Mouse (Mus musculus) testis, adult 2 months (tissue): ENCODE measurements around the gene Tpm1. TPM values are rescaled to one million over a fixed set of nuclear protein-coding genes. Genes with fewer than 3 reads are reported as not detected.

Experiments
- H3K27ac ChIP-seq: fragments of 200-500 bp; 2 replicates; pipeline ENCODE4 v1.5.1; 2012; ENCODE audit warnings: low read depth, low read length; ENCODE audit not compliant: control insufficient read depth, insufficient read depth
- H3K27me3 ChIP-seq: fragments of 200-500 bp; 2 replicates; pipeline ENCODE4 v1.6.1; 2012; ENCODE audit warnings: mild to moderate bottlenecking, low read length, moderate library complexity; ENCODE audit not compliant: control insufficient read depth, insufficient read depth
- H3K36me3 ChIP-seq: fragments of 200-500 bp; 2 replicates; pipeline ENCODE4 v1.6.1; 2012; ENCODE audit warnings: mild to moderate bottlenecking, low read length; ENCODE audit not compliant: control insufficient read depth, insufficient read depth
- H3K4me1 ChIP-seq: fragments of 200-500 bp; 2 replicates; pipeline ENCODE4 v1.6.1; 2012; ENCODE audit warnings: low read length; ENCODE audit not compliant: control insufficient read depth, insufficient read depth
- H3K4me3 ChIP-seq: fragments of 200-500 bp; 2 replicates; pipeline ENCODE4 v1.5.1; 2012; ENCODE audit warnings: low read depth, mild to moderate bottlenecking, low read length, moderate library complexity, mixed read lengths; ENCODE audit not compliant: control insufficient read depth
- CTCF ChIP-seq: fragments of 200-500 bp; IDR thresholded peaks from 2 replicates; pipeline ENCODE4 v1.5.1; 2012; ENCODE audit warnings: low read depth, mild to moderate bottlenecking, inconsistent platforms, low read length, moderate library complexity; ENCODE audit not compliant: control insufficient read depth, insufficient read depth, insufficient replicate concordance
- POLR2A ChIP-seq: fragments of 200-500 bp; IDR thresholded peaks from 2 replicates; pipeline ENCODE4 v1.6.1; 2012; ENCODE audit warnings: low read depth, mild to moderate bottlenecking, inconsistent platforms, low read length, moderate library complexity; ENCODE audit not compliant: control insufficient read depth
- polyA plus RNA-seq: library from polyadenylated mRNA; depleted of rRNA; stranded (reverse); fragments of >200 nt; gene quantifications from 2 replicates; pipeline ENCODE4 v1.2.3, GENCODE M21; 2012

The Tpm1 gene
- polyA plus RNA-seq, 1 experiment, result 17.0 TPM

GRCm38 (mm10) chr9:67040963-67041839, 8.0 kb downstream of the Tpm1 start:
- peaks cover 3% of the 10 kb centered on the region for H3K4me1 ChIP-seq
- no peaks in the 10 kb centered on the region for H3K36me3 ChIP-seq
- no peak for TF ChIP-seq POLR2A
- TF ChIP-seq CTCF, result no peak
- H3K27me3 ChIP-seq, result no peaks in the 10 kb centered on the region
- H3K27ac ChIP-seq, result peak overlapping the region; percentile 32
- no peak overlapping the region for H3K4me3 ChIP-seq

GRCm38 (mm10) chr9:67039867-67040266, 9.3 kb downstream of the Tpm1 start:
- TF ChIP-seq POLR2A (no peak), CTCF (no peak)
- Histone ChIP-seq H3K4me3 (no peak overlapping the region), H3K4me1 (peaks cover 4% of the 10 kb centered on the region), H3K36me3 (no peaks in the 10 kb centered on the region), H3K27ac (no peak overlapping the region), H3K27me3 (no peaks in the 10 kb centered on the region)

GRCm38 (mm10) chr9:67038686-67039085, 10.5 kb downstream of the Tpm1 start:
- TF ChIP-seq CTCF, result no peak
- TF ChIP-seq POLR2A, result no peak
- Histone ChIP-seq H3K36me3 (no peaks in the 10 kb centered on the region), H3K4me1 (peaks cover 4% of the 10 kb centered on the region), H3K27me3 (no peaks in the 10 kb centered on the region), H3K4me3 (no peak overlapping the region), H3K27ac (no peak overlapping the region)

GRCm38 (mm10) chr9:67037666-67038065, 11.5 kb downstream of the Tpm1 start:
- TF ChIP-seq POLR2A, result no peak
- no peak for TF ChIP-seq CTCF
- no peak overlapping the region for H3K4me3 ChIP-seq
- H3K27ac ChIP-seq, result no peak overlapping the region
- H3K27me3 ChIP-seq, result no peaks in the 10 kb centered on the region
- peaks cover 2% of the 10 kb centered on the region; the same call in 1 of the 2 replicates for H3K4me1 ChIP-seq
- no peaks in the 10 kb centered on the region for H3K36me3 ChIP-seq

- no peaks in the 10 kb centered on the region for H3K36me3 ChIP-seq
- no peak overlapping the region for H3K4me3 ChIP-seq
- H3K27me3 ChIP-seq, result no peaks in the 10 kb centered on the region
- H3K27ac ChIP-seq, result no peak overlapping the region
- H3K4me1 ChIP-seq, result peaks cover 2% of the 10 kb centered on the region; the same call in 1 of the 2 replicates
- TF ChIP-seq CTCF (no peak), POLR2A (no peak)
Observed at GRCm38 (mm10) chr9:67036527-67037118, 12.6 kb downstream of the Tpm1 start.

- Histone ChIP-seq H3K4me1 (peaks cover 2% of the 10 kb centered on the region; the same call in 1 of the 2 replicates), H3K4me3 (no peak overlapping the region), H3K36me3 (no peaks in the 10 kb centered on the region), H3K27ac (no peak overlapping the region), H3K27me3 (no peaks in the 10 kb centered on the region)
- TF ChIP-seq POLR2A (no peak), CTCF (no peak)
Observed at GRCm38 (mm10) chr9:67035957-67036451, 13.2 kb downstream of the Tpm1 start.

- Histone ChIP-seq H3K27me3 (no peaks in the 10 kb centered on the region), H3K27ac (no peak overlapping the region), H3K4me3 (no peak overlapping the region), H3K4me1 (peaks cover 2% of the 10 kb centered on the region; the same call in 1 of the 2 replicates), H3K36me3 (no peaks in the 10 kb centered on the region)
- TF ChIP-seq CTCF, result peak; percentile 16; the same call in 1 of the 2 replicates
- TF ChIP-seq POLR2A, result no peak
Observed at GRCm38 (mm10) chr9:67034677-67035076, 14.5 kb downstream of the Tpm1 start.
